Mouse (Mus musculus): ENCODE results near the gene Zfp54. TPM values are rescaled to one million over a fixed set of nuclear protein-coding genes. Genes with fewer than 3 reads are reported as not detected.
"Not testable (repeated sequence)": the region's sequence is repeated elsewhere in the genome, so short reads cannot be mapped to it uniquely, and the experiment has no call there.

Zfp54 gene
- polyA plus RNA-seq, 1 experiment from 2014 or later, result 4.8 TPM

DNA sequence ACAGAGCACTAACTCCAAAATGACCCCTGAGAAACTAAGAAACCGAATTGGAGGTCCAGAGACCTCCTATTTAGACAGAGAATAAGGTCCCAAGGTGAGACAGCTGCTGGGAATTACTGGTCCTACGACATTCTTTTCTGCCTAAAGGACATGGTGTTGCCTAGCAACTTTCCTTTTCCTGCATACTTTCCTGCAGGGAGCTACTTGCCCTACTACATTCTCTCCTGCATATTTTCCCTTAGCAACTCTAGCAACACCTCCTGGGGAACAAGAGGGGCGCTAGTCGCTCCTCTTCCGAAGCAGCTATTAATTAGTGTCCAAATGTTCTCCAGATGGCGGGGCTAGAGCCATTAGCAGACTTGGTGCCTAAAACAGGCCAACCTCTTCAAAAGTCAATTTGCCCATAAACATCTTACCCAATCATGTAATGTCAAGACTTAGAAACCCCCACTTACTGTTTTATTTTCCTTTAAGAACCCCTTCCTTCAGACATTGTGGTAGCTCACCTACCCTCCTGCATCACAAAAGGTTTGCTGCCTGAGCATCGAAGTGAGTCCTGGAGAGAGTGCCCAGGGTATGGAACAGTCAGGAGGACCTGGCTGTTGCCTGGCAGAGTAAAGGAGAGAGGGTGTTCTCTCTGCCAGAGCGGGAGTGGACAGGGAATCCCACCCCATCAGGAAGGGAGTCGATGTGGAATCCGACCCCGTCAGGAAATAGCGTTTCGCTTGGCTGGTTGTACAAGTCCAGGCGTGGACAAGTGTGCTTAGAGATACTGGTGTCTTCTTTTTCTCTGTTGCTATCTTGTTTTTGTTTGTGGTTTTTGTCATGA is 50.5 kb downstream of the Zfp54 start:
- Histone ChIP-seq H3K9ac (no peak overlapping the region), H3K27ac (peak overlapping the region; percentile 59), H3K27me3 (no peaks in the 10 kb centered on the region), H3K9me3 (no peaks in the 10 kb centered on the region), H3K36me3 (no peaks in the 10 kb centered on the region), H3K4me3 (no peak overlapping the region), H3K4me2 (replicated peaks) (peak overlapping the region; percentile 32), H3K4me1 (peaks cover 14% of the 10 kb centered on the region)
- ATAC-seq (ENCODE audit: low FRiP score, low read depth), result peak; percentile 89; the same call in 1 of the 2 replicates
- WGBS, result 13% methylated on average over 14 of the region's 14 CpGs

DNA sequence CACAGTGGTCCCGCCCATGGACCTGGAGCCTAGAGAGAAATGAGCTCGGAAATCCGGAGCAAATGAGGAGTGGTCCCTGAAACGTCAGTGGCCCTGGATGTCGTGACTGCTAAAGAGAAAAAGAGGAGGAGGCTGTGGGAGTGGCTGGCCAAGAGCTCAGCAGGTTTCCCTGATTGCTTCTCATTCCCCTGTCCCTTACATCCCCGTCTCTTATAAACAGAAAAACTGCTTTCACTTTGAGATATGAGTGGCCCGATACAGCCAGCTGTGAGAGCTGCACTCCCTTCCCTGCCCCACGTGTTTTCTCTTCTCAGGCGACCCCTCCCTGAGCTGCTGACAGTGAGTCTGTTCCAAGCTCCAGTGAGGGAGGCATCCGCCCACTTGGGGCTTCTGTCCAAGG is 51.7 kb downstream of the Zfp54 start:
- H3K9ac ChIP-seq; H3K4me3 ChIP-seq; H3K36me3 ChIP-seq; ATAC-seq (ENCODE audit: low FRiP score, low read depth); H3K27ac ChIP-seq; H3K9me3 ChIP-seq; H3K27me3 ChIP-seq: not testable (repeated sequence)
- WGBS, result 6% methylated on average over 10 of the region's 10 CpGs
- H3K4me1 ChIP-seq, result peaks cover 14% of the 10 kb centered on the region
- H3K4me2 ChIP-seq (replicated peaks), result peak overlapping the region; percentile 45

DNA sequence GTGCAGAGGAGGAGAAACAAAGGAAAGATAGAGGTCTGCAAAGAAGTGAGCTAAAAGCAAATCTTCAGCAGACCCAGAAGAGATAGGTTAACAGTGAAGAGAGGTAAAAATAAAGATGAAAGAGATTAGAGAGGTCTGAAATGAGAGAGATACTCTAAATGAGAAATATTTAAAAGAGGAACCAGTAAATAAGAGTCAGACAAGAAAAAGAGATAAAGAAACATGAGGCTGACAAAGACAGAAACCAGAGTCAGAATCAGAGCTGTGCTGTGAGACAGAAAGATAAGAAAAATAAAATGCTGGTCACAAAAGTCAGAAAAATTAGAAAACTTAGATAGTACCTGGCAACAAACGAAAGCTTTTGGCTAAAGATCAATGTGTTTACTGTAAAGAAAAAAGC is 52.3 kb downstream of the Zfp54 start:
- ATAC-seq (ENCODE audit: low FRiP score, low read depth); H3K9ac ChIP-seq; H3K36me3 ChIP-seq; H3K9me3 ChIP-seq; H3K27me3 ChIP-seq; H3K4me3 ChIP-seq; H3K27ac ChIP-seq; H3K4me2 ChIP-seq (replicated peaks): not testable (repeated sequence)
- H3K4me1 ChIP-seq, result peaks cover 14% of the 10 kb centered on the region
- WGBS, result 95% methylated on average over 1 of the region's 1 CpGs

DNA sequence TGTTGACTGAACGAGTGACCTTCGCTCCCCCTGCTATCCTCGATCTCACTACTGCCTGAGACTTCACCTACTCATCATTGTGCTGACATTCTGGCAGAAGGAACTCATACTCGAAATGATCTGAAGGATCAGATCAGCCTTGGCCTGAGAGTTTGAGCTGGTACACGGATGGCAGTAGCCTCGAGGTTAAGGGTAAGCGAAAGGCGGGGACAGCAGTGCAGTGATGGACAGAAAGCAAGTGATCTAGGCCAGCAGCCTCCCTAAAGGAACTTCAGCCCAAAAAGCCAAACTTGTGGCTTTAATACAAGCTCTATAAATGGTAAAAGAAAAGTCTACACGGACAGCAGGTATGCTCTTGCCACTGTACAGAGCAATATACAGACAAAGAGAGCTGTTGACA is 53.3 kb downstream of the Zfp54 start:
- not testable (repeated sequence) for H3K9ac ChIP-seq; H3K27me3 ChIP-seq; H3K9me3 ChIP-seq; H3K27ac ChIP-seq; H3K4me3 ChIP-seq; ATAC-seq (ENCODE audit: low FRiP score, low read depth); H3K36me3 ChIP-seq; H3K4me2 ChIP-seq (replicated peaks)
- 82% methylated on average over 5 of the region's 9 CpGs for WGBS
- H3K4me1 ChIP-seq, result peaks cover 14% of the 10 kb centered on the region

DNA sequence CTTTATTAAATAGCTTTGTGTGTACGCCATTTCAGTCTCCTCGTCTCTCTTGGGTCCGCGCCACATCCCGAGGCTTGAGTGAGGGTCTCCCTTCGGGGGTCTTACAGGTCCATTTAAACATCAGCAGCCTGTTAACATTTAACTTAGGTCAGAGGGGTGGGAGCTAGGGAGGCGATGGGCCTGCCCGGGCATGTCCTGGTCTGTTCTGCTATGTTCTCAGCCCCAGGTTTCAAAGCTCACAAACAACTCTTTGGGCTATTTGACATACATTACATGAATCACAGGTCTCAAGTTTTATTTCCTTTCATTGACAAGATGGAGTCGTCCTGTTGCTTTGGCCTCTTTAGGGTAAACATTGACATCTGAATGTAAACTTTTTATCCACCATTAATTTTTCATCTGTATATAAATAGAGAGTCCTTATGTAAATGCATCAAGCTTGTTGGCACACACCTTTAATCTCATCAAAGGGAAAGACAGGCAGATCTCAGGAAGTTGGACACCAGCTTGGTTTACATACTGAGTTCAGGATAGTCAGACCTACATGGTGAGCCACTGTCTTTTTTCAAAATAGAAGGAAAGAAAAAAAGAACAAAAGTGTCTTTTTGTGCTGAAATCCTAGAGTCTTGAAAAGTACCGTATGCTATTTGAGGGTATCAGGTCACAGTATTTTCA is 55.2 kb downstream of the Zfp54 start:
- not testable (repeated sequence) for H3K27ac ChIP-seq; H3K4me2 ChIP-seq (replicated peaks); H3K4me1 ChIP-seq; H3K4me3 ChIP-seq; H3K9me3 ChIP-seq; H3K27me3 ChIP-seq; H3K9ac ChIP-seq; ATAC-seq (ENCODE audit: low FRiP score, low read depth); H3K36me3 ChIP-seq
- 74% methylated on average over 10 of the region's 10 CpGs for WGBS

Other genes starting within 250 kb of the Zfp54 start
- gene Vmn1r234, start 197.1 kb upstream of the Zfp54 start, polyA plus RNA-seq (2015; fragmentation: Nextera tagmentation; extraction: Ambion mirVana), result not detected in 2 replicates
- gene Vmn1r235, start 166.8 kb upstream of the Zfp54 start, polyA plus RNA-seq (2015; fragmentation: Nextera tagmentation; extraction: Ambion mirVana), result not detected in 2 replicates
- not detected in 2 replicates for gene Vmn1r236, start 140.3 kb upstream of the Zfp54 start, polyA plus RNA-seq (2015; fragmentation: Nextera tagmentation; extraction: Ambion mirVana)
- gene Vmn1r237, start 111.4 kb upstream of the Zfp54 start, polyA plus RNA-seq (2015; fragmentation: Nextera tagmentation; extraction: Ambion mirVana), result not detected in 2 replicates
- gene Zfp677, start 39.5 kb upstream of the Zfp54 start, polyA plus RNA-seq (2015; fragmentation: Nextera tagmentation; extraction: Ambion mirVana), result 3.5 and 4.6 TPM in 2 replicates
- 17.3 and 18.0 TPM in 2 replicates for gene Zfp51, start 27.1 kb downstream of the Zfp54 start, polyA plus RNA-seq (2015; fragmentation: Nextera tagmentation; extraction: Ambion mirVana)
- gene Zfp53, start 65.8 kb downstream of the Zfp54 start, polyA plus RNA-seq (2015; fragmentation: Nextera tagmentation; extraction: Ambion mirVana), result 12.4 TPM in 2 replicates
- 4.9 and 5.1 TPM in 2 replicates for gene Zfp52, start 112.3 kb downstream of the Zfp54 start, polyA plus RNA-seq (2015; fragmentation: Nextera tagmentation; extraction: Ambion mirVana)
- 16.9 and 17.9 TPM in 2 replicates for gene Zfp948, start 143.8 kb downstream of the Zfp54 start, polyA plus RNA-seq (2015; fragmentation: Nextera tagmentation; extraction: Ambion mirVana)
- gene Zfp983, start 227.4 kb downstream of the Zfp54 start, polyA plus RNA-seq (2015; fragmentation: Nextera tagmentation; extraction: Ambion mirVana), result 5.7 and 6.3 TPM in 2 replicates